Mouse (Mus musculus) cerebellum, adult 2 months (tissue): ENCODE data around the gene Ehd1. TPM values are rescaled to one million over a fixed set of nuclear protein-coding genes. Genes with fewer than 3 reads are reported as not detected.

ENCODE experiments used
- DNase-seq, 2 experiments: peaks; one replicate each; pipeline ENCODE4 v3.0.0; 2021
- H3K27ac ChIP-seq: fragments of 200-500 bp; 2 replicates; pipeline ENCODE4 v1.5.1; 2012; ENCODE audit warnings: low read length, control low read depth, inconsistent platforms; ENCODE audit not compliant: insufficient read depth
- H3K27me3 ChIP-seq: fragments of 200-500 bp; 2 replicates; pipeline ENCODE4 v1.6.1; 2012; ENCODE audit warnings: inconsistent platforms, mild to moderate bottlenecking, low read length, moderate library complexity; ENCODE audit not compliant: control insufficient read depth, insufficient read depth
- H3K4me1 ChIP-seq: fragments of 200-500 bp; 2 replicates; pipeline ENCODE4 v1.6.1; 2011; ENCODE audit warnings: low read length; ENCODE audit not compliant: control insufficient read depth, insufficient read depth
- H3K4me3 ChIP-seq: fragments of 200-500 bp; replicated peaks from 2 replicates; pipeline ENCODE3; 2011; ENCODE audit warnings: mild to moderate bottlenecking, low read depth, low read length, control low read depth; ENCODE audit not compliant: insufficient read depth
- CTCF ChIP-seq: fragments of 200-500 bp; IDR thresholded peaks from 2 replicates; pipeline ENCODE4 v1.5.1; 2011; ENCODE audit warnings: low read depth, mild to moderate bottlenecking, control low read depth, low read length, moderate library complexity, borderline replicate concordance; ENCODE audit not compliant: insufficient read depth
- POLR2A ChIP-seq: fragments of 200-500 bp; IDR thresholded peaks from 2 replicates; pipeline ENCODE4 v1.6.1; 2011; ENCODE audit warnings: low read length, control low read depth, borderline replicate concordance; ENCODE audit not compliant: insufficient read depth
- WGBS: fragments of 180-500 bp; shearing (Covaris S2); methylation state at CpG from one replicate; pipeline ENCODE4 v1.1.7; 2018; 5-methylcytosine and 5-hydroxymethylcytosine counted together
- polyA plus RNA-seq: library from polyadenylated mRNA; depleted of rRNA; stranded (reverse); fragments of >200 nt; gene quantifications from 2 replicates; pipeline ENCODE4 v1.2.3, GENCODE M21; 2012

Gene Ehd1
- polyA plus RNA-seq, 1 experiment: 168 TPM

DNA sequence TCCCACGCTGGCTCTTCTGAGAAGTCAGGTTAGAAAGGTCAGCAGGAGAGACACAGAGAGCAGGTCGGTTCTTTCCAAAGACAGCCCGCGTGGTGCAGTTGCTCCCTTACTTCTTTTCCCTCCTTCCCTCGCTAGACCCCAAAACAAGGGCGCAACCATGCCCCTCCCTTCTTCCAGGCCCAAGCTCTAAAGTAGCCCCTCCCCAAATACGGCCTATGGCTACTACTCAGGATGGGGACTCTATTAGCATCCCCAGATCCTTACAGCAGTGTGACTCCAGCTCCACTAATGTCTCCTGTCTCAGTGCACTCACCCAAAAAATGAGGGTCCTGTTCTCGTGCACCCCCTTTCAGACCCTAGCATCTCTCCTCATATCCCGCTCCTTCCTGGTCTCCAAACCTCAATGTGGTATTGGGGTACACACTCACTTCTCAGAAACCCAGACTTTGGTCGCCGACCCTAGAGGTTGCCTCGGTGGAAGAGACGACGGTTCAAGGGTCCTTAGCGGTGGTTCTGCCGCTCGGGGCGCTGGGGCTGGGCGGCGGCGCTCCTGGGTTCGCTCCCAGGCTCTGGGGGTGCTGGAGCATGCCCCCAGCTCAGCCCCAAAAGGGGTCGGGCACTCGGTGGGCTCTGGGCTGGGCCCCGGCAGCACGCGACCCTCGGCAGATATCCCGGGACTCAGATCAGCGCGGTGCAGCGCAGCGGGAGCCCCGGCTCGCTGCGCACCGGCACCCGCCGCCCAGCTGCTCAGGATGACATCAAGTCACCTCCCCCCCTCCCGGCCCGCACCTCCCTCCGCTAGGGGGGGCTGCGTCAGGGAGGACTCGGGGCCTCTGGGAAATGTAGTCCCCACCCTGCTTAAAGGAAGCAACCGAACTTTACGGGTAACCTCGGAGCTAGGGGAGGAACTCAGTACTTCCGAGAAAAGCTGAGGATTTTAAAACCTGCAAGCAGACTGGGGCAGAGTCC, 41.2 kb upstream of the Ehd1 start, which contains the start of gene Ppp2r5b:
Gene Ppp2r5b, minus strand, starts transcription at position 789 of the 969 bp plus-strand sequence.
- WGBS: under 1% methylated on average over 48 of the region's 48 CpGs
- peak; percentile 95 to 96 for DNase-seq
- Histone ChIP-seq H3K27ac (peak within 1 kb of the TSS; percentile 93), H3K27me3 (no peaks in the 10 kb centered on the region), H3K4me1 (peaks cover 20% of the 10 kb centered on the region), H3K4me3 (peak within 1 kb of the TSS; percentile 91)
- TF ChIP-seq POLR2A (peak; percentile 62; the same call in 1 of the 2 replicates), CTCF (no peak)

DNA sequence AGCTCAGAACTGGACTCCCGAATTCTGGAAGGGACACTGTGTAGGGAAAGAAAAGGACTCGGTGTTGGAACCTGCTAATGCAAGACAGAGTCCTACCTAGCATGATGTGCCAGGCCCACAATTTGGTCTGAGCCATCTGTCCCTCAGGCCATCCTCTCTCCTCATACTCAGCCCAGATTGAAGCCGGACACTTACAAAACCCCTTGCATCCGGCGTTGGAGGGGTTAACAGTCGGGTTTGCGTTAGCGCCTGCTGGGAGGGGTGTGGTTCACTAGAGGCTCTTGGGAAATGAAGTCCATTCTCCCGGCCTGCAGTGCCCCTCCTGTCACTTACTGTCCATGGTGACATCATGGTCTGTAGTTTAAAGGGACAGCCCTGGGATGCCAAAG, 40.5 kb upstream of the Ehd1 start:
- peak; percentile 94 to 96 for DNase-seq
- TF ChIP-seq CTCF (no peak), POLR2A (no peak)
- H3K4me3 ChIP-seq: peak overlapping the region; percentile 89
- H3K27ac ChIP-seq: peak overlapping the region; percentile 93
- peaks cover 13% of the 10 kb centered on the region for H3K4me1 ChIP-seq
- under 1% methylated on average over 9 of the region's 9 CpGs for WGBS
- H3K27me3 ChIP-seq: no peaks in the 10 kb centered on the region

DNA sequence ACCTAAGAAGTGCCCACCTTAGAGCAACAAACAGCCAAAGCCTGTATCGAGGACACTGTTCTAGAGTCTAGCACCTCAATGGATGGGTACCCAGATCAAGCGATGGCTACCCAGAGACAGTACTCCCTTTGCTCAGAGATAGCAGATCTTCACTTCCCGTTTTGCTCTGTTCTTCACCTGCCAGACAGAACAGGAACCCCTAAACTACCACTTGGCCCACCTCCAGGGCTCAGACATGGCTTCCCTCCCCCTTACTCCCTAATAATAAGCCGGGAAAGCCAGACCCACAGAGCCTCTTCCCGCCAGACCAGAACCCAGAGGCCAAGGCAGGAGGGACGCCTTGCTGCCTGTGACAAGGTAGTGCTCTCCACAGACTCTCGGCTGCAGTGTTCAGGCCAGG, 39.7 kb upstream of the Ehd1 start:
- peaks cover 10% of the 10 kb centered on the region for H3K4me1 ChIP-seq
- no peak for TF ChIP-seq CTCF
- no peak for TF ChIP-seq POLR2A
- no peaks in the 10 kb centered on the region for H3K27me3 ChIP-seq
- H3K4me3 ChIP-seq: no peak overlapping the region
- peak overlapping the region; percentile 60 for H3K27ac ChIP-seq
- 67% methylated on average over 7 of the region's 7 CpGs for WGBS
- DNase-seq: peak; percentile 38 to 42

DNA sequence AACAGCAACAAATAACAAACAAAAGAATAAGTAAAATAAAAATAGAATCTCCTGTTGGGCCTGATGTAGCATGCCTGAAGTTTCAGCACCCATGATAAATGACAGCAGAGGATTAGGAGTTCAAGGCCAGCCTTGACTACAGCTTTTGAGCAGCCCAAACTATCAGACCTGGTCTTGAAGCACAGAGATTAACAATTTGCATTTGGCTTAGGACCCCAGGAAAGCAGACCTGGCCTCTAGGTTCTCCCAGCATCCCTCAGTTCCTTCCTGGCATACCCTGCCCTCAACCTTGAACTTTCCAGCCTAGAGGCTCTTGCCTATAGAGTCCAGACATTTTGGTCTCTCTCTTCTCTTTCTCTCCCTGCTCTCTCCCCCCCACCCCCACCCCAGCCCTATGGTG, 37.8 kb upstream of the Ehd1 start:
- DNase-seq: no peak
- no peaks in the 10 kb centered on the region for H3K27me3 ChIP-seq
- H3K4me3 ChIP-seq: no peak overlapping the region
- TF ChIP-seq CTCF (no peak), POLR2A (no peak)
- no peak overlapping the region for H3K27ac ChIP-seq
- peaks cover 13% of the 10 kb centered on the region for H3K4me1 ChIP-seq

DNA sequence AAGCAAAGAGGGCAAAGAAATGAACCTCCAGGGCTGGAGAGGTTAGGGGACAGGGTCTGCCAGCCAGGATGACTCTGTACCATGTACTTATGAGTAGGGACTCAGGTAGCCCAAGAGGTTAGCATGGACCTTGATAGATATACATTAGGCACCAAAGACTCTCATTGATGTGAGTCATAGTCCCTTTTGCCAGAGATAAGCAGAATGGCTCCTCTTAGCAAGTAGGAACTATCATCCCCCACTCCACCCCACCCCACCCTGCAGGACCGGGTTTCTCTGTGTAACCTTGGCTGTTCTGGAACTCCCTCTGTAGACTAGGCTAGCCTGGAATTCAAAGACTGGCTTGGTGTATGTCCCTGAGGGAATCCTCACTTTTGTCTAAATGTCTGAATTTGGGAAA, 36.4 kb upstream of the Ehd1 start:
- WGBS: 77% methylated on average over 1 of the region's 1 CpGs
- H3K27ac ChIP-seq: no peak overlapping the region
- H3K4me3 ChIP-seq: no peak overlapping the region
- TF ChIP-seq POLR2A: no peak
- no peak for TF ChIP-seq CTCF
- H3K27me3 ChIP-seq: no peaks in the 10 kb centered on the region
- H3K4me1 ChIP-seq: peaks cover 13% of the 10 kb centered on the region
- DNase-seq: no peak

DNA sequence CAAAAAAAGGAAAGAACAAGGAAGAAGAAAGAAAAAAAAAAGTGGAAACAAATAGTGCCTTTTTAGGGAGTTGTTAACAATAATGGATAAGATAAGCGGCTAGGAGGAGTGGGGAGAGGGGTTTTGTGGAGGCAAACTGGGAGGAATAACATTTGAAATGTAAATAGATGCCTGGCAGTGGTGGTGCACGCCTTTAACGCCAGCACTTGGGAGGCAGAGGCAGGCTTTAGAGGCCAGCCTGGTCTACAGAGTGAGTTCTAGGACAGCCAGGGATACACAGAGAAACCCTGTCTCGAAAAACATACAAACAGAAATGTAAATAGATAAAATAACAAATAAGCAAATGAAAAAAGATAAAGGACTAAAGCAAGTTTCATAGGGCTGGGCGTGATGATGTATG, 35.8 kb upstream of the Ehd1 start:
- TF ChIP-seq POLR2A: no peak
- no peak for TF ChIP-seq CTCF
- no peak overlapping the region for H3K27ac ChIP-seq
- 38% methylated on average over 5 of the region's 5 CpGs for WGBS
- no peak overlapping the region for H3K4me3 ChIP-seq
- peaks cover 13% of the 10 kb centered on the region for H3K4me1 ChIP-seq
- H3K27me3 ChIP-seq: no peaks in the 10 kb centered on the region
- DNase-seq: no peak

DNA sequence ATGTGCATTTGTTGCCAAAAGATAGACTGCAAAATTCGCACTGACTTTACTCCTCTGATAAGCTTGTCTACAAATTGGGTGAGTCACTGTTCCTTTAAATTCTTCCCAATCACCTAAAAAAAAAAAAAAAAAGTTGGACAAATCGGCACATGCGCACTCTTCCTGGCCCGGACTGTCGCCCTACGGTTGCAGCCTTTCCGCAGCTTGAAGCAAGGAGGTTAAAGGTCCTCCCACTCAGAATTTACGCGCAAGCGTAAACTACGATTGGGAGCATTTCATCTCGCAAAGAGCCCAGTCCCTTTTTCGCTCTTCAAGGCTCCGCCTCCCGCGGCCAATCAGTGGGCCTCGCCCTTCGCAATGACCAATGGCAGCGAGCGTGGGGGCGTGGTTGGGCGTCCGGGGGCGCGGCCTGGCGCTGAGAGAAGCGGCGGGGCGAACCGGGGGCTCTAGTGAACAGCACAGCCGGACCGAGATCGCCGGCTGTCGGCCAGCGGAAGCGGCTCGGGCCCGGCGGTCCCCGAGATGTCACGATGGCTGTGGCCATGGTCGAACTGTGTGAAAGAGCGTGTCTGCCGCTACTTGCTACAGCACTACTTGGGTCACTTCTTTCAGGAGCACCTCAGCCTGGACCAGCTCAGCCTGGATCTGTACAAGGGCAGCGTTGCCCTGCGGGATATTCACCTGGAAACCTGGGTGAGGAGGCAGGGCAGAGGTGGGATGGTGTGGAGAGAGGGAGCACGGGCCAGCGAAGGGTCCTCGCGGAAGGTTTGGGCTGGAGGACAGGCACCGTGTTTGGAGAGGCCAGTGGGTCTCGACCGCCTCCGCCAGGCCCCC, 35.0 kb upstream of the Ehd1 start, which contains the start of gene Atg2a:
Gene Atg2a, plus strand, starts transcription at position 395 of the 834 bp plus-strand sequence.
- under 1% methylated on average over 55 of the region's 55 CpGs for WGBS
- H3K27ac ChIP-seq: peak within 1 kb of the TSS; percentile 50

More for the DNA sequence above, 35.0 kb upstream of the Ehd1 start, which contains the start of gene Atg2a:
- Histone ChIP-seq H3K4me1 (peaks cover 13% of the 10 kb centered on the region), H3K27me3 (no peaks in the 10 kb centered on the region), H3K4me3 (peak within 1 kb of the TSS; percentile 95)
- DNase-seq: peak; percentile 98 to 100
- TF ChIP-seq CTCF (no peak), POLR2A (peak; percentile 68; the same call in 1 of the 2 replicates)
